Mouse (Mus musculus): Measurements from ENCODE around the gene Ptpn12. TPM values are rescaled to one million over a fixed set of nuclear protein-coding genes. Genes with fewer than 3 reads are reported as not detected.

The Ptpn12 gene
- 10 to 100 TPM; 41.9 to 46.7 TPM for total RNA-seq (2021)
- long read RNA-seq, experiment 1, partial matches to known transcripts = 3 of 8 reads
- long read RNA-seq, experiment 1, other reads (novel, unspliced or antisense) = 3 of 8 reads
- long read RNA-seq, experiment 2, partial matches to known transcripts = 3 of 6 reads
- long read RNA-seq, experiment 2, other reads (novel, unspliced or antisense) = 2 of 6 reads

- peak; percentile 96 to 97 for DNase-seq (ENCODE audit: low spot score in 2 of 2)
Measured at GRCm38 (mm10) chr5:21055820-21056531, at the start of gene Ptpn12. Gene Ptpn12 (minus strand): TSS chr5:21055911.

GRCm38 (mm10) chr5:21091179-21091578, 35.5 kb upstream of the Ptpn12 start:
- DNase-seq (ENCODE audit: low spot score in 2 of 2) = no peak

GRCm38 (mm10) chr5:21057217-21057616, 1.5 kb upstream of the Ptpn12 start:
- no peak for DNase-seq (ENCODE audit: low spot score in 2 of 2)

- no peak for DNase-seq (ENCODE audit: low spot score in 2 of 2)
Measured at GRCm38 (mm10) chr5:21056595-21056994, 884 bp upstream of the Ptpn12 start.

- peak; percentile 52 to 55 for DNase-seq (ENCODE audit: low spot score in 2 of 2)
Measured at GRCm38 (mm10) chr5:21055071-21055819, 466 bp downstream of the Ptpn12 start.

- DNase-seq (ENCODE audit: low spot score in 2 of 2) = peak; percentile 25 to 73
Measured at GRCm38 (mm10) chr5:21054472-21055070, 1.1 kb downstream of the Ptpn12 start.

GRCm38 (mm10) chr5:21053571-21054307, 2.0 kb downstream of the Ptpn12 start:
- no peak for DNase-seq (ENCODE audit: low spot score in 2 of 2)

GRCm38 (mm10) chr5:21052521-21052920, 3.2 kb downstream of the Ptpn12 start:
- no peak for DNase-seq (ENCODE audit: low spot score in 2 of 2)

GRCm38 (mm10) chr5:21050770-21051122, 5.0 kb downstream of the Ptpn12 start:
- no peak for DNase-seq (ENCODE audit: low spot score in 2 of 2)

GRCm38 (mm10) chr5:21050061-21050769, 5.5 kb downstream of the Ptpn12 start:
- DNase-seq (ENCODE audit: low spot score in 2 of 2) = no peak

GRCm38 (mm10) chr5:21049006-21049405, 6.7 kb downstream of the Ptpn12 start:
- no peak for DNase-seq (ENCODE audit: low spot score in 2 of 2)

GRCm38 (mm10) chr5:21047114-21047513, 8.6 kb downstream of the Ptpn12 start:
- no peak for DNase-seq (ENCODE audit: low spot score in 2 of 2)

- DNase-seq (ENCODE audit: low spot score in 2 of 2) = no peak
Measured at GRCm38 (mm10) chr5:21046150-21047048, 9.3 kb downstream of the Ptpn12 start.

- no peak for DNase-seq (ENCODE audit: low spot score in 2 of 2)
Measured at GRCm38 (mm10) chr5:21045462-21045861, 10.2 kb downstream of the Ptpn12 start.

GRCm38 (mm10) chr5:21038100-21038499, 17.6 kb downstream of the Ptpn12 start:
- no peak for DNase-seq (ENCODE audit: low spot score in 2 of 2)

- DNase-seq (ENCODE audit: low spot score in 2 of 2) = no peak
Measured at GRCm38 (mm10) chr5:21035689-21036480, 19.8 kb downstream of the Ptpn12 start.

- no peak for DNase-seq (ENCODE audit: low spot score in 2 of 2)
Measured at GRCm38 (mm10) chr5:21034388-21034966, 21.2 kb downstream of the Ptpn12 start.

GRCm38 (mm10) chr5:21033382-21034056, 22.2 kb downstream of the Ptpn12 start:
- no peak for DNase-seq (ENCODE audit: low spot score in 2 of 2)
